11 mouse cellular contexts compared by ENCODE assay signal in the genomic region with DNA sequence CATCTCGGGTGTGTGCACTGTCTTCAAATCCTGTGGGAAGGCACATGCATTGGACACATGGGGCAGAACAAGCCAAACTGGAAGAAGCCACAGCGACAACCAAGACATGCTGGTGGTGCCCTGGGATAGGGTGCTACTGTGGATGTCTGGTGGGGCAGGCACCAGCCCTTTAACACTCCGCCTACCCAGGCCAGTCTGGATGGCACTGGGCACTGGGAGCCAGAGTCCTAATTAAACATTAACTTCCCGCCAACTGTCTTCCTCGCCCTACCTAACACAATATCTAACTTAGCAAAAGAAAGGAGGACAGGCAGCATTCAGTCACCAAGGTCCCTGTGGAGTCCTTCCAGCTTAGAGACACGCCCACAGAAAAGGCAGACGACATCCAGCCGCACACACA. TPM values are rescaled to one million over a fixed set of nuclear protein-coding genes. Genes with fewer than 3 reads are reported as not detected.
A peak's percentile ranks its signal among the peaks of the same experiment; 100 is the strongest.
DNase-seq lines count a peak whose midpoint lies in the region; ATAC-seq and TF ChIP-seq lines count a peak whose summit lies in the region.
"Had no signal": no experiment of that assay in that cellular context is flagged by ENCODE, and none has a peak within 500 bp of the region (broad histone marks: within the 10 kb centered on the region; RNA-seq: fewer than 3 reads in every experiment).

No protein-coding gene starts in this region.

- no peaks in the 10 kb centered on the region for H3K9me3 ChIP-seq in forebrain, postnatal 0 days (ENCODE audit: low read length)
- H3K9me3 ChIP-seq in forebrain, embryonic 15.5 days: no peaks in the 10 kb centered on the region
- no peaks in the 10 kb centered on the region for H3K9me3 ChIP-seq in E14TG2a.4 (ENCODE audit: low read length)

- 64% methylated on average over 8 of the region's 8 CpGs for WGBS in forebrain, postnatal 0 days
- 59% methylated on average over 8 of the region's 8 CpGs for WGBS in forebrain, embryonic 15.5 days

- no peak for TF ChIP-seq CTCF in forebrain, postnatal 0 days (IDR thresholded peaks at IDR 0.05; ENCODE audit: low read depth)
- no peak for TF ChIP-seq CTCF in E14TG2a.4 (conservative IDR thresholded peaks at IDR 0.05; ENCODE audit: low read length)

- H3K4me2 ChIP-seq in forebrain, postnatal 0 days (ENCODE audit: low read depth): no peak overlapping the region
- H3K4me2 ChIP-seq in forebrain, embryonic 15.5 days (replicated peaks): no peak overlapping the region

- DNase-seq in forebrain, postnatal 0 days: no peak
- peak; percentile 74 for DNase-seq in kidney, adult 18-20 months
- DNase-seq in kidney, postnatal 36 days: peak; percentile 75 to 89
- no peak for DNase-seq in left cerebral cortex, adult 11 months (ENCODE audit: low spot score)
- DNase-seq in spleen, postnatal 4 days (ENCODE audit: low spot score in 2 of 2): no peak
- DNase-seq in spleen, adult 12 weeks (ENCODE audit: low spot score): no peak
- DNase-seq: heart, postnatal 36 days; lung, adult 2 months; right cerebral cortex, adult 18-20 months had no signal

- no peak overlapping the region for H3K27ac ChIP-seq in forebrain, postnatal 0 days (ENCODE audit: low read depth, low read length)
- no peak overlapping the region for H3K27ac ChIP-seq in forebrain, embryonic 15.5 days (replicated peaks)

- H3K9ac ChIP-seq in forebrain, postnatal 0 days: no peak overlapping the region
- H3K9ac ChIP-seq in forebrain, embryonic 15.5 days (replicated peaks): no peak overlapping the region

- 0 out of 2 replicates have a peak, but pooled peaks have one; percentile 10 for ATAC-seq in forebrain, postnatal 0 days
- ATAC-seq in forebrain, embryonic 15.5 days (replicated peaks): no peak

- H3K4me1 ChIP-seq in forebrain, postnatal 0 days (ENCODE audit: insufficient read depth): no peaks in the 10 kb centered on the region
- no peaks in the 10 kb centered on the region for H3K4me1 ChIP-seq in forebrain, embryonic 15.5 days
- H3K4me1 ChIP-seq in E14TG2a.4 (replicated peaks; ENCODE audit: low read depth, low read length): peaks cover 13% of the 10 kb centered on the region

- H3K27me3 ChIP-seq in forebrain, postnatal 0 days (ENCODE audit: insufficient read depth, low read length): no peaks in the 10 kb centered on the region
- H3K27me3 ChIP-seq in forebrain, embryonic 15.5 days: no peaks in the 10 kb centered on the region
- no peaks in the 10 kb centered on the region for H3K27me3 ChIP-seq in E14TG2a.4 (ENCODE audit: insufficient read depth, low read length)

- no peaks in the 10 kb centered on the region for H3K36me3 ChIP-seq in forebrain, postnatal 0 days (ENCODE audit: insufficient read depth)
- H3K36me3 ChIP-seq in forebrain, embryonic 15.5 days: no peaks in the 10 kb centered on the region
- peaks cover 20% of the 10 kb centered on the region for H3K36me3 ChIP-seq in E14TG2a.4 (ENCODE audit: insufficient read depth, low read length)

- no peak overlapping the region for H3K4me3 ChIP-seq in forebrain, postnatal 0 days (ENCODE audit: low read depth, low read length)
- H3K4me3 ChIP-seq in forebrain, embryonic 15.5 days: no peak overlapping the region
- H3K4me3 ChIP-seq in E14TG2a.4 (replicated peaks; ENCODE audit: low read length): 0 out of 2 replicates have a peak overlapping the region, but pooled peaks have one; percentile 3

RNA-seq across cellular contexts. Expression of a gene that starts 23.8 kb away (rescaled TPM):
- 1.8 and 3.2 TPM in 2 replicates for total RNA-seq in forebrain, postnatal 0 days (2014; rRNA removed)
- polyA plus RNA-seq in forebrain, postnatal 0 days (2015; fragmentation: Nextera tagmentation; extraction: Ambion mirVana): 7.1 and 7.3 TPM in 2 replicates
- 4.5 and 4.6 TPM in 2 replicates for polyA plus RNA-seq in forebrain, embryonic 15.5 days (2015; fragmentation: Nextera tagmentation; extraction: Ambion mirVana)

Comparison
In these comparisons a context has a peak if more than half of its experiments do, and no peak if none do; other contexts are left out.
1. DNase-seq: peak in kidney, adult 18-20 months (single experiment) and kidney, postnatal 36 days (2 of 2); none in forebrain, postnatal 0 days (single experiment), left cerebral cortex, adult 11 months (single experiment), spleen, postnatal 4 days (0 of 2) and spleen, adult 12 weeks (single experiment).